Mouse (Mus musculus) activated CD4-positive, CD25-positive, alpha-beta regulatory T cell, adult 4 months (primary cell): Measurements from ENCODE around the gene Arid4a. TPM values are rescaled to one million over a fixed set of nuclear protein-coding genes. Genes with fewer than 3 reads are reported as not detected.
"Not testable (repeated sequence)": the region's sequence is repeated elsewhere in the genome, so short reads cannot be mapped to it uniquely, and the experiment has no call there.

ENCODE experiments used
- ATAC-seq: one replicate; pipeline ENCODE4 v1.8.0; 2017
- polyA plus RNA-seq, 2 experiments: library from polyadenylated mRNA; unstranded; fragments of 100-300 nt; shearing (Covaris generic); gene quantifications; one replicate each; pipeline ENCODE4 v1.2.1; 2017

The Arid4a gene
- polyA plus RNA-seq, 2 experiments from 2014 or later, result 80.2 to 95.9 TPM

DNA sequence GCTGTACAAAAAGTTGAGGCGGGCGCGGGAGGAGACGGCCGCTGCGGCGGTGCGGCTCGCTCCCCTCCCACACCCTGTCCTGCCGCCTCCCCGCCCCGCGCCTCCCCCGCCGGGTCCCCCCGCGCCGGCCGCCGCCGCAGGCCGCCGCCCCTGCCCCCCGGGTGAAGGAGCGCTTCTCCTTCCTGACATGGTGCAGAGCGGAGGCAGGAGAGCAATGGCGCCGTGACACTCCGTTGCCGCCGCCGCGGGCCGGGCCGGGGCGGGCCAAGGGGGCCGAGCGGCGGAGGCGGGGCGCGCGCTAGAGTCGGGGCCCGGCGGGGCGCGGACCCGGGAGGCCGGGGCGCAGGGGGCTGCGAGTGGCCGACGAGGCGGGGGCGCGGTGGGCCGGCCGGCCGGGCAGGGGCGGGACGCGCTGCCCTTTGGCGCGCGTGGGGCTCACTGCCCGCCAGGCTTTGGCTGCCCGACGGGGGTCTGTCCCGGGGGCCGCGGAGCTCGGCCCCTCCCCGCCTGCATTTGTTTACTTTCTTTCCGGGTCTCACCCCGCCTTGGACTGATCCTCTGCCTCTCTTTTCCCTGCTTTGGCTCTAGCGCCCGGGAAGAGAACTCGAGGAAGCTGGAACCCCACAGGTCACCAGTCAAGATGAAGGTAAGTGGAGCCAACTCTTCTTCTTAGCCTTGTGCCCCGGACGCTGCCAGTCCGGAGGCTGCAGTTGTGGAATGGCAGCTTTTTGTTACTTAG lies 882 bp downstream of the Arid4a start:
- ATAC-seq, result no peak

DNA sequence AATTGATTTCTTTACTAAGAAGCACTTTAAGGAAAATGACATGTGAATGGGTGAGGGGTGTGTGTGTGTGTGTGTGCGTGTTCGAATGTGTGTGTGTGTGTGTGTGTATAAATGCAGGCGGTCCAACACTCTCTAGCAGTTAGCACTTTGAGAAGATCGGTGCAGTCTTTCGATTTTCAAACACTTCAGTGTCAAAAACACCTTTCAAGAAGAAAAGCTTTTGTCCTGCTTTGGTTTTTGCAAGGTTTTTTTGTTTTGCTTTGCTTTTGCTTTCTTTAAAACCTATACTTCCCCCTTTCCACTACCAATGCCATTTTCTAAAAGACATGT lies 1.4 kb downstream of the Arid4a start:
- ATAC-seq, result no peak

DNA sequence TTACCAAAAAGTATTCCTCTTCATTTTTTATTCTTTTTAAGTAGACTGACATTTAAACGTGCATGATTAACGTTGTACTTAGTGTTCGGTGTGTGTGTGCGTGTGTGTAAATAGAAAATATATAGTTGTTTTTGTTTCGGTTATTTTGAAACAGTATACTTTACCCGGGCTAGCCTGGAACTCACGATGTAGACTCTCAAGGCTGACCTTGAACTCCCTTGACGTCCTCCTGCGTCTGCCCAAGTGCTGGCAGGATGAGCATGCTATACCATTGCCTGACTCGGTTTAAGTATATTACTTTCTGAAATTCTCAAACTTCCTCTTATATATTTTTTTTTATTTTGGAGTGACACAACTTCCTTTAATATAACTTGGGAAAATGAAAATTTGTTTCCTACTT lies 2.0 kb downstream of the Arid4a start:
- no peak for ATAC-seq

DNA sequence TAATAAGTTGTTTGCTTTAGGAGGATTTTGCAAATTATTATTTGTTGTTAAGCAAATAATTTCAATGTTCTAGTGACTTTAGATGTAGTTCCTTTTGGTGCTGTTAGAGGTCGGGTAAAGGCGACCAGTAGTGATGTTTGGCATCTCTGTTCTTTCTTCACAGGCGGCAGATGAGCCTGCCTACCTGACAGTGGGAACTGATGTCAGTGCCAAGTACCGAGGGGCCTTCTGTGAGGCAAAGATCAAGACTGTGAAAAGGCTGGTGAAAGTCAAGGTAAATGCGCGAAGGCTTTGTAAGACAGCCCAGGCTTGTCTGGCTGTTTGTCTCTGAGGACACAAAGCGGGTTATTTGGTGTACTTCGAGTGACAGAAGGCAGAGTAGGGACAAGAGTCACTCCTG lies 3.4 kb downstream of the Arid4a start:
- ATAC-seq, result no peak

DNA sequence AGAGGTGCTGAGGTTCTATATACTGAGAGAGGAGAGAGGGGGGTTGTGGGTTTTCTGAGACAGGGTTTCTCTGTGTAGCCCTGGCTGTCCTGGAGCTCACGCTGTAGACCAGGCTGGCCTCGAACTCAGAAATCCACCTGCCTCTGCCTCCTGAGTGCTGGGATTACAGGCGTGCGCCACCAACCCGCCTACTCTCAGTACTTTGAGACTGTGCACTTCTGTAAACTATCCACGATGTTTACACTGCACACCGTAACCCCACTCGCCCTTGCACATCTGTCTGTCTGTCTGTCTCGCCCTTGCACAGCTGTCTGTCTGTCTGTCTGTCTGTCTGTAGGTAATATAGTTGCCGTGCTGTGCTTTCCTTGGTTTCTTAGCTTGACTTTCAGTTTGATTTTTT lies 8.6 kb downstream of the Arid4a start:
- ATAC-seq, result no peak

DNA sequence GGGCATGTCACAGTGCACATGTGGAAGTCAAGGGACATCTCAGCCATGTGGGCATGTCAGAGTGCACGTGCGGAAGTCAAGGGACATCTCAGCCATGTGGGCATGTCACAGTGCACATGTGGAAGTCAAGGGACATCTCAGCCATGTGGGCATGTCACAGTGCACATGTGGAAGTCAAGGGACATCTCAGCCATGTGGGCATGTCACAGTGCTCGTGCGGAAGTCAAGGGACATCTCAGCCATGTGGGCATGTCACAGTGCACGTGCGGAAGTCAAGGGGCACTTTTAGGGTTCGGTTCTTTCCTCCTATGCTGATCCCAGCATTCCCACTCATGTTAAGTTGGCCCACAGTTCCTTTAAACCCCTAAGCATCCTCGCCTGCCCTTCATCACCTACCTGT lies 12.5 kb downstream of the Arid4a start:
- ATAC-seq, result not testable (repeated sequence)

DNA sequence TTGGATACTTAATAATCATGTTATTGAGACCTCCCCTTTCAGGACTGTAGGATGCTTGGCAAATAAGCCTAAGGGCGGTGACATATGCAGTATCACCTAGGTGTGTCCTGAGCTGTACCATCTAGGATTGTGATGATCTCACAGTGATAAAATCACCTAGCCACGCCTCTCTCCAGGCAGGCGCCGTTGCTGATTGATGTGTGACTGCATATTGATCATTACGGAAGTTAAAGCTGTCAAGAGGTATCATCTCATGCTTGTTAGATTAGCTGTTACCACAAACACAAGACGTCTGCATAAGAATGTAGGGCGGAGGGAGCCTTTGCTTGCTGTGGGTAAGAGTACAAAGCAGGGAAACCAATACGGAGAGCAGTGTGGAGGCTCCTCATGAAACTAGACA lies 14.5 kb downstream of the Arid4a start:
- peak; percentile 85 for ATAC-seq

DNA sequence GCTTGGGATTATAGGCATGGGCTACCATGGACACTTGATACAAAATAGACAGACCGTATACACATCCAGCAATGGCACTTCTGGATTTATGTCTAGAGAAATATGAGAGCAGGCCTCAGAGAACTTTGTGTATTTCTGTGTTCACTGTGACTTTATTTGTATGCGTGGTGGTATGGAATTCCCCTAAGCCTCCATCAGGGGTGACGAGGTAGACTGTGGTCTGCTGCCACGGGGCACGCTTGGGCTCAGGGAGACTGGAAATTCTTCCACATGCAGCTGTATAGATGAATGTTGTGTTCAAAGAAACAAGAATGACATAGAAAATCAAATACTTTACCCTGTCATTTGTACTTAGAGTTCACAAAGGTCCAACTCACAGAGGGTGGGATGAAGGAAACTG lies 14.9 kb downstream of the Arid4a start:
- ATAC-seq, result peak; percentile 62

DNA sequence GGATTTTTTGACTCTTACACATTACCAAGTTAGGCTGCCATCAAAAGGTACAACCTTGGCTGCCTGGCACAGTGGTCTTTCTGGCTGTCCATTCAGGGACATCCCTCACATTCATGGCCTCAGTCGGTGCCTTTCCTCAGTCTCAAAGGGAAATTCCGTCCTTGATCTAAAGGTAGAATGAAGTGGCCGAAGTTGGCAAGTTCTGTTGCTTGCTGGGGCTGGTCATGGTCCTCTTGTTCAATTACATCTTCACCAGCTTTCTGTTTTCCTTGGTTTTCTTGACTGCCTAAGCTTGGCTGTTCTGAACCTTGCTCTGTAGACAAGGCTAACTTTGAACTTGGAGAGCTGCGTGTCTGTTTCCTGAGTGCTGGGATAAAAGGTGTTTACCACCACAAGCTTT lies 20.0 kb downstream of the Arid4a start:
- no peak for ATAC-seq

DNA sequence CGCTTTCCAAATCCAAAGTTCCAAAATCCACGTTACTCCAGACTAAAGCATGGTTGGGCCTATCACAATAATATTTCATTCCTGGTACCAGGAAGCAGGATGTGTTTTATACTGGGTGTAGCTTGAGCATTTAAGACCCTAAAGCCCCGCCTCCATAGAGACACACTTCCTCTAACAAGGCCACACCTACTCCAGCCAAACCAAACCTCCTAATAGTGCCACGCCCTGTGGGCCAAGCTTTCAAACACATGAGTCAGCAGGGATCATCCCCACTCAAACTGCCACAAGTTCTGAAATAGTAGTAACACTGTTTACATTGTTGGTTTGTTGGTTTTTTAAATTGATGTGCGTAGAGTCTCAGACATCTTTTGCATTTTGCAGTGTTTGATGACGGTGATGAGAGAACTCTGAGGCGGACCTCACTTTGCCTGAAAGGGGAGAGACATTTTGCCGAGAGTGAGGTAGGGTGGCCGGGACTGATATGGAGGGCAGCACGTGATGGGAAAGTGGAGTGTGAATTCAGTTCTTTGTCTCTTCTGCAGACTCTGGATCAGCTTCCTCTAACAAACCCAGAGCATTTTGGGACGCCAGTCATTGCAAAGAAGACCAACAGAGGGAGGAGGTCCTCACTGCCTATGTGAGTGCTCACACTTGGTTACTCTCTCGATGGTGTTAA lies 21.1 kb downstream of the Arid4a start:
- no peak for ATAC-seq

DNA sequence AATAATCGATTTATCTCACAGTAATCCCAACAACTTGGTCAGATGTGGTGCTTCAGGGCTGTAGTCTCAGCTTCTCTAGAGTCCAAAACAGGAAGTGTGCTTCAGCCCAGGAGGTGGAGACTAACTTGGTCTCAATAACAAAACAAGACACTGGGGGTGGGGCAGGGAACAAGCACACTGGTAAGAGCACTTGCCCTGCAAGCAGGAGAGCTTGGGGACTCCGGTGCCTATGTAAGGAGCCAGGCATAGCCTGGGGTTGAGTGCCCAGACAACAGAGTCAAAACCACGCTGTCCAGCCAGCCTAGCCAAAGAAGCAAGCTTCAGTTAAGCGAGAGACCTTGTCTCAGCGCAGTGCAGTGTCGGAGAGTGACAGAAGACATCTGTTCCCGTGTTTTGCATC lies 24.7 kb downstream of the Arid4a start:
- peak; percentile 87 for ATAC-seq

DNA sequence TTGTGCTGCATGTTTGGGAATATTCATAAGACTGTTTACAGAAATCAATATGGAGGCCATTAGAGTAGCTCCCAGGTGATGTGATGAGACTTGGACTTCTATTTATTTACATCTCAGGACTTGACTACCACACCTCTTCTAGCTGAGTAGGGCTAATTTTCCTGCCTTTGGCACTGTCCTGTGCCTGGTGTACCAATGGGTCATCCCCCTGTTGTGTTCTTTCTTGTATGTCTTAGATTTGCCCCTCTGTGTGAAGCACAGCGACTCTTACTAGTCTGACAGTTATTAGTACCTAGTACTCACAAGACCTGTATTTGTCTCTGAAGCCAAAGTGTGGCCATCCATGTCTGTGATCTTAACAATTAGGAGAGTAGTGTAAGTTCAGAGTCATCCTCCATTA lies 26.7 kb downstream of the Arid4a start:
- no peak for ATAC-seq

DNA sequence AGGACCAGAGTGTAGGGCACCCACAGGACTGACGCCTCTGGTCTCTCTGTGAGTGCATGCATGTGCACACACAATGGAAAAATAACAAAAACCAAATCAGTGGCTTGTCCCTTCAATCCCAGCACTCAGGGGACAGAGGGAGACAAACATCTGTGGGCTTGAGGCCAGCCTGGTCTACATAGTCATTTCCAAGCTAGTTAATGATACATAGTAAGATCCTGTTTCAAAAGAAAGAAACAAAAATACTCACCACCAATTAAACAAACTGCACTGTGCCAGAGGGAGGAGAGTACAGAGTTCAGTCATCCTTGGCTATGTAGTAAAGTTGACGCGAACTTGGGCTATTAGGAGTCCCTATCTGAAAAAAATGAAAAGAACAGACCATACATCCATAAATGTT lies 27.8 kb downstream of the Arid4a start:
- no peak for ATAC-seq

DNA sequence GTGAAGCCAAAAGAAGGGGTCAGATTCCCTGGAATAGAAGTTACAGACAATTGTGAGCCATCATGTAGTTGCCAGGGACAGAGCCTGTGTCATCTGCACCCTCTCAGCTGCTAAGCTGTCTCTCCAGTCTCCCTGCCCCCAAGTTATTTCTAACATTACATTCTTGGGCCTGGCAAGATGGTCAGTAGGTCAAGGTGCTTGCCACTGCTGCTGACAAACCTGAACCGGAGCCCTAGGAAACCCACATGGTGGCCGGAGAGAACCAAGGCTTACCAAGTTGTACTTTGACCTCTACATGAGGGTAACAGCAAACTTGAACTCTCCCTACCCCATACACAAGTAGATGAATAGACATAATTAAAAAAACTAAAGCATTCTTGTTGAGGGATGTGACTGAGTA lies 28.7 kb downstream of the Arid4a start:
- no peak for ATAC-seq

DNA sequence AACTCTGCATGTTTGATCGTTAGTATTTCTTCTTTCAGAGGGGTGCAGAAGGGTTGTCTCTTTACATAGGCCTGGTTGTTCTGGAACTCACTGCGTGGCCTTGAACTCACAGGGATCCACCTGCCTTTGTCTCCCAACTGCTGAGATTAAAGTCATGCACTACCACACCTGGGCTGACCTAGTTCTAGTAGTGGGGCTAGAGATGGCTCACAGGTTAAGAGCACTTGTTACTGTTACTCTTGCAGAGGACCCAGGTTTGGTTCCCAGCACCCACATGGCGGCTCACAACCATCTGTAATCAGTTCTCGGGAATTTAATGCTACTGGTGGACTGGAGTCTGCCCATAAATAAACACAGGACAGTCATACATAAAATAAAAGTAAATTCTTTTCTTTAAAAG lies 30.7 kb downstream of the Arid4a start:
- no peak for ATAC-seq

DNA sequence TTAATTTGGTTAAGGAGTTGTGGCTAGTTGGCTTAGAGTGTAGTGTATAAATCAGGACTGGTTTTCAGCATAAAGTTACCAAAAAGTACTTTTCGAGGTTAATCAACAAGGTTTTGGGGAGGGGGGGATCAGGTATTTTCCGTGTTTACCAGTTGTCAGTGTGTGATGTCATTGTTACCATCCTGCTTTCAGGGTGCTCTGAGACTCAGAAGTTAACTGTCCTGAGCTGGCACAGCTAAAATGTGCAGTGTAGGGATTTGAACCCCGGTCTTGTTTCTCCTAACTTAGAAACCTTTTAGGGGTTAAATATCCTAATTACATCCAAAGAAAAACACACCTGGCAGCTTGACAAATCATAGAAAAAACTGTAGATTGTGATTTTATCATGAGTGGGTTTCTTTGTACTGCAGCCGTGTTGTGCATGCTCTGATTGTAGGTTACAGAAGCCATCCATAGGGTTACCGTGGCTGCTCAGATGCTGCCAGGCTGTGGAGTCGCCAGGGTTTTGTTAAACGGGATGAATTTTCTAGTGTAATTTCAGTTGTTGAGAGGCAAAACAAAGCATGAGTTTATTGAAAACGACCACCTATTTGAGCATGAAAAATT lies 31.8 kb downstream of the Arid4a start:
- no peak for ATAC-seq

DNA sequence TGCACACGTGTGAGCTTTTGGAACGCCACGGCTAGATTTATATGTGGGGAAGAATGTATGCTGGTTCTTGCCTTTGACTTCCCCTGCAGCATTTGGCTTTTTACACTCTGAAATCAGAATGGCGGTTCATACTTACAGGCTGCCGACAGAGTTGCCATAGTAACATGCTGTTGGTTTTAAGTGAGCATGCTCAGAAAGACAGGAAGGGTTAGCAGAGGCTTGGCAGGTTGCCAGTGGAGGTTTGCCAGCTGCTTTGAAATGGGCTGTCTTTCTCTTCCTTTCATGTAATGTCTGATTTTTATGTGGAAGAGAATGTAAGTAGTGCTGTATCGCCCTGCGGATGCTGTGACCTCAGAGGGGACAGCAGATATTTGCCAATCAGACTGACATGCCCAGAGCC lies 32.3 kb downstream of the Arid4a start:
- peak; percentile 91 for ATAC-seq

DNA sequence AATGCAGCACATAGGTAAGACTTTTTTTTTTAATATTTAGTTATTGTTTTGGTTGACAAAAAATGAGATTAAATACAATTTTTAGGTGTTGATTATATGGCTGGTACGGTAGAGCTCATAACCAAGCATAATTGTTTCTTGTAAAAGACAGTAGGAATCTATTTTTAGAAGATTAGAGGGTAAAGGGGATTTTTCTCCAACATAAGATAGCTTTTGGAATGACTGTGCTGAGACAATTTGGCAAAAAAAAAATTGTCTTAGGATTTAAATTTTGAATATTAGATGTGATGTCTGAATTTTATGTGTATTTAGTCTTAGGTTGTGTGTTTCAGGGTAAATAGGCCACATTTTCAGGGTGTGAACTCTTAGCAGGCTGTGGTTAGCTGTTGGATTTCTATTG lies 32.8 kb downstream of the Arid4a start:
- peak; percentile 9 for ATAC-seq

DNA sequence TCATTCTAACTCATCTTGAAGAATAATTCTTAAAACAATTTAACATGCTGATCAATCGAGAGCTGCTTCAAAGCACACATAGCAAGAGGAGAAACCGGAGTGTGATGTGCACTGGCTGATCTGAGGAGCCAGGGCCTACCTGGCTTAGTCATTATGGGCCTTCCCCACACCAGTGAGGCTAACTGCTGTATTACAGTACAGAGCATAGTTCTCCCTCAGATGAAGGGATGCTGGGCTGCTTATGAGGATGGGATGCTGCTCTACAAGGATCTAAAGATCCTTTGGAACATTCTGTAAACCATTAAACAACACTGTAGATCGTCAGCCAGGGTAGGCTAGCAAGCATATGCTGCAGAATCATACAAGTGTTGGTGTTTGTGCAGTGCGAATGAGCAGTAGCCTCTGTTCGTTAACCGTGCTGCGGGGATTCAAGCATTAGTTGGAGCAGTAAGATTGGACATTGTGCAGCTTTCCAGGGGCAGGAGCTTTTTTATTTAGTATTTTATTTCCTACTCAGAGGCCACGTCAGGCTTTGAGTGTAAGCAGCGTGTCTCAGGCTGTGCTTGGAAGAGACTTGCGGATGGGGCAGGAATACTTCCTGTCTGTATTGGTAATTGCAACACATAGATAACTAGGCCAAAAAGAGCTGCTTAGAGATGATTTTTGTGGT lies 33.9 kb downstream of the Arid4a start:
- no peak for ATAC-seq

DNA sequence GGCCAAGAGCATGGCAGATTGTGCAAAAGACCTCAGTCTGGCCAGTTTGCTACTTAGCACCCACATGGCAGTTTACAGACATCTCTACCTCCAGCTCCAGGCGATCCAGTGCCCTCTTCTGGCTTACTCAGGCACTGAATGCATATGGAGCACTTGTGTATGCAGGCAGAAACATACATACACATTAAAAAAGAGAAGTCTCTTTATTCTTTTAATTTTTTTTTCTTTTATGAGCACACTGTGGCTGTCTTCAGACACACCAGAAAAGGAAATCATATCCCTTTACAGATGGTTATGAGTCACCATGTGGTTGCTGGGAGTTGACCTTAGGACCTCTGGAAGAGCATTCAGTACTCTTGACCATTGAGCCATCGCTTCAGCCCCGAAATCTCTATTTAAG lies 35.3 kb downstream of the Arid4a start:
- peak; percentile 45 for ATAC-seq

DNA sequence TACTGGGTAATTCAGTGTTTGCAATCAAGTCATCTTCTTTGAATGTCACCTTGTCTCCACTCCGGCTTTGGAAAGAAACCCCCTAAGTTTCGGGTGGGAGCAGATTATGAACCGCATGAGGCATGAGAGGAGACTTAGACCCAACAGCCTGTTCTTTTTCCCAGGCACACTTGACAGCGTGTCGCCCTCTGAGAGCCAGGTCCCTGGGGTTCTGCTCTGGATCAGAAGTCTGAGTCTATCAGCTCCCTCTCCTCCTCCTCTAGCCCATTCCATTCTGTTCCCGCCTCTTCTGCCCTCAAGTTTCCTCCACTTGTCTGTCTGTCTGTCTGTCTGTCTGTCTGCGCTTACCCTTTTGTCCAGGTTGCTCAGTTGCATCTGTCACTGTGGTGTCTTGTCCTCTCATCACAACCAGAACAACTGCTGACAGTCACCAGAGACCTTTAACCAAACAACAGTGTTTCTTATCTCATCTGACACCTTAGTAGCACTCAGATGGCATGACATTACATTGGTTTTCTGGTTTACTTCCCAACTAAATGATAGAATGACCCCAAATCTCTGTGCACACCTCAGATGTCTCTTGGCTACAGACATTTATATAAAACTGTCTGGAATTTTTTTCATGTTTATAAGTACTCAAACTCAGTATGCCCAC lies 36.7 kb downstream of the Arid4a start:
- ATAC-seq, result no peak

DNA sequence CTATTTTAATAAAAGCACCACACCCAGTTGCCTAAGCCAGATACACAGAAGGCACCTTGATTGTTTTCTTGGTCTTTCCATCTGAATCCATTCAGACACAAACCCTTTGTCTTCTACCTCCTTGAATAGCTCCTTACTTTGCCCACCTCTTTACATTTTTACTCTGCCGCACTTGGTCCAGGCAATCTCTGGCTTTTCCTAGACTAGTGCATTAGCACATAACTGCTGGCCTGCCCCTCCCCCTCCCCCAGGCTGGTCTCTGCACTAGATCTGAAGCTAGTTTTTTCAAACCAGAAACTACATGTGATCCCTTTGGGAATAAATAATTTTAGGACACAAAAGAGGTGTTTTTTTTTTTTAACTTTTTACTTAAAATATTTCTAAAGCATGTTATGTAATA lies 37.2 kb downstream of the Arid4a start:
- no peak for ATAC-seq

DNA sequence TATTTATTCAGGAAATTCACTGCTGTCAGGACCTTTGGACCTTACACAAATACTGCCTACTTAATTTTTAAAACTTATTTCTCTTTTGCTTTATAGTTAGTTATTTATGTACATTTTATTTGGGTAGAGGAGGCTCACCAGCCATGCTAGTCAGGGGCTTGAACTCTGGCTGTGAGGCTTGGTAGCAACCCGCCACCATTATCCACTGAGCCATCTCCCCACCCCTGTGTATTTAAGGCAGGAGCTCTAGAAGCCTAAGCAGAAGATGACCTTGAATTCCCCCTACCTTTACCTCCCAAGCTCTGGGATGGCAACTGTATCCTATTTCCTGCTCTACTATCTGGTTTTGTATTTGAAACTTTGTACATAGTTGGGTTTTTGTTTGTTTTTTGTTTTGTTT lies 37.7 kb downstream of the Arid4a start:
- ATAC-seq, result no peak
